ENCODE assay signal across 18 mouse cellular contexts in the genomic region with DNA sequence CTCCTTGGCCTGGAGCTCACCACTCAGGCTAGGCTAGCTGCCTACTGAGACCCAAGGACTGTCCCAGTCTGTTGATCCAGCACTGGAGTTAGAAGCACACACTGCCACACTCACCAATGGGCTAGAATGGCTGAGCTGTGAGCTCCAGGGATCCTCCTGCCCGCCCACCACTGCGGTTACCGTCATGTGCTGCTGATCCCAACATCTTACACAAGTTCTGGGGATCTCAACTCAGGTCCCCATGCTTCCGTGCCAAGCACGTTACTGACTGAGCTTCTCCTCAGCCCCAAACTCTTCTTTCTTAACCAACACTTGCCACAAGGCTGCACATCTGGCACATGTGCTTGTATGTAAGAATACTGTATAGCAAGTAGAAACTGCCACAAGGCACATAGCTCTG.
DNase-seq lines count a peak whose midpoint lies in the region; ATAC-seq and TF ChIP-seq lines count a peak whose summit lies in the region.
"Had no signal": no experiment of that assay in that cellular context is flagged by ENCODE, and none has a peak within 500 bp of the region (broad histone marks: within the 10 kb centered on the region; RNA-seq: fewer than 3 reads in every experiment).

No protein-coding gene starts in this region.

- WGBS in heart, embryonic 11.5 days (ENCODE audit: insufficient replicate concordance) = 79% methylated on average over 5 of the region's 5 CpGs
- 82% methylated on average over 5 of the region's 5 CpGs for WGBS in kidney, postnatal 0 days
- WGBS in lung, embryonic 16.5 days = 74% methylated on average over 5 of the region's 5 CpGs

- H3K9me3 ChIP-seq in heart, embryonic 11.5 days (replicated peaks; ENCODE audit: control insufficient read depth, low read length) = no peaks in the 10 kb centered on the region
- no peaks in the 10 kb centered on the region for H3K9me3 ChIP-seq in kidney, postnatal 0 days (replicated peaks; ENCODE audit: low read length)
- H3K9me3 ChIP-seq in lung, embryonic 16.5 days (ENCODE audit: control insufficient read depth, low read length) = no peaks in the 10 kb centered on the region
- H3K9me3 ChIP-seq: forebrain, embryonic 15.5 days; liver, embryonic 15.5 days; neural tube, embryonic 12.5 days; stomach, embryonic 15.5 days had no signal

- intact Hi-C loops in heart, postnatal 36 days (cut with DNase I) = loop anchor here (5.0 kb wide), 2 partner anchors 39 to 124 kb away; no protein-coding TSS in a partner anchor

- no peak overlapping the region for H3K27ac ChIP-seq in heart, embryonic 11.5 days (ENCODE audit: low read depth, low read length)
- H3K27ac ChIP-seq in kidney, postnatal 0 days = no peak overlapping the region
- no peak overlapping the region for H3K27ac ChIP-seq in lung, embryonic 16.5 days (ENCODE audit: low read length)
- H3K27ac ChIP-seq: forebrain, embryonic 15.5 days; liver, embryonic 15.5 days; neural tube, embryonic 12.5 days; stomach, embryonic 15.5 days had no signal

- peaks cover 4% of the 10 kb centered on the region; the same call in 1 of the 2 replicates for H3K4me1 ChIP-seq in heart, embryonic 11.5 days (ENCODE audit: control insufficient read depth, insufficient read depth, low read length)
- H3K4me1 ChIP-seq in kidney, postnatal 0 days (replicated peaks; ENCODE audit: insufficient read depth, low read length) = no peaks in the 10 kb centered on the region
- no peaks in the 10 kb centered on the region for H3K4me1 ChIP-seq in lung, embryonic 16.5 days (replicated peaks; ENCODE audit: control insufficient read depth, insufficient read depth, low read length)
- H3K4me1 ChIP-seq: forebrain, embryonic 15.5 days; liver, embryonic 15.5 days; neural tube, embryonic 12.5 days; stomach, embryonic 15.5 days had no signal

- H3K4me3 ChIP-seq in heart, embryonic 11.5 days (ENCODE audit: low read depth, low read length) = peak overlapping the region; percentile 11; the same call in 1 of the 2 replicates
- H3K4me3 ChIP-seq in kidney, postnatal 0 days (replicated peaks; ENCODE audit: low read depth, low read length) = 0 out of 2 replicates have a peak overlapping the region, but pooled peaks have one; percentile 21
- H3K4me3 ChIP-seq in lung, embryonic 16.5 days (ENCODE audit: low read length) = peak overlapping the region; percentile 30
- H3K4me3 ChIP-seq: forebrain, embryonic 15.5 days; liver, embryonic 15.5 days; neural tube, embryonic 12.5 days; stomach, embryonic 15.5 days had no signal

- H3K9ac ChIP-seq in heart, embryonic 11.5 days (ENCODE audit: low read depth, low read length) = no peak overlapping the region
- no peak overlapping the region for H3K9ac ChIP-seq in kidney, postnatal 0 days (ENCODE audit: low read depth, low read length)
- H3K9ac ChIP-seq in lung, embryonic 16.5 days (ENCODE audit: low read length) = 0 out of 2 replicates have a peak overlapping the region, but pooled peaks have one; percentile 6
- H3K9ac ChIP-seq: forebrain, embryonic 15.5 days; liver, embryonic 15.5 days; neural tube, embryonic 12.5 days; stomach, embryonic 15.5 days had no signal

- no peak for TF ChIP-seq CTCF in kidney, postnatal 0 days (IDR thresholded peaks at IDR 0.05; ENCODE audit: low read depth)

- no peak for ATAC-seq in heart, embryonic 11.5 days (replicated peaks; ENCODE audit: insufficient number of reproducible peaks, low FRiP score, low TSS enrichment)
- no peak for ATAC-seq in kidney, postnatal 0 days (replicated peaks; ENCODE audit: low FRiP score, low read depth)
- no peak for ATAC-seq in lung, embryonic 16.5 days (ENCODE audit: low read depth)
- ATAC-seq: forebrain, embryonic 15.5 days; hindbrain, embryonic 16.5 days; intestine, postnatal 0 days had no signal

- H3K36me3 ChIP-seq in heart, embryonic 11.5 days (ENCODE audit: control insufficient read depth, insufficient read depth, low read length) = no peaks in the 10 kb centered on the region
- H3K36me3 ChIP-seq in kidney, postnatal 0 days (ENCODE audit: insufficient read depth, low read length) = no peaks in the 10 kb centered on the region
- H3K36me3 ChIP-seq in lung, embryonic 16.5 days (ENCODE audit: control insufficient read depth, insufficient read depth, low read length) = no peaks in the 10 kb centered on the region
- H3K36me3 ChIP-seq: forebrain, embryonic 15.5 days; liver, embryonic 15.5 days; neural tube, embryonic 12.5 days; stomach, embryonic 15.5 days had no signal

- H3K4me2 ChIP-seq in heart, embryonic 11.5 days = peak overlapping the region; percentile 29
- peak overlapping the region; percentile 2 for H3K4me2 ChIP-seq in kidney, postnatal 0 days (ENCODE audit: low read length)
- peak overlapping the region; percentile 32 for H3K4me2 ChIP-seq in lung, embryonic 16.5 days (ENCODE audit: low read depth, low read length)
- H3K4me2 ChIP-seq: forebrain, embryonic 15.5 days; liver, embryonic 15.5 days; neural tube, embryonic 12.5 days; stomach, embryonic 15.5 days had no signal

- H3K27me3 ChIP-seq in heart, embryonic 11.5 days (ENCODE audit: control insufficient read depth, insufficient read depth, low read length) = no peaks in the 10 kb centered on the region
- no peaks in the 10 kb centered on the region for H3K27me3 ChIP-seq in kidney, postnatal 0 days (ENCODE audit: insufficient read depth, low read length)
- no peaks in the 10 kb centered on the region for H3K27me3 ChIP-seq in lung, embryonic 16.5 days (ENCODE audit: control insufficient read depth, insufficient read depth, low read depth, low read length)
- H3K27me3 ChIP-seq: forebrain, embryonic 15.5 days; liver, embryonic 15.5 days; neural tube, embryonic 12.5 days; stomach, embryonic 15.5 days had no signal

- no peak for DNase-seq in heart, postnatal 36 days
- DNase-seq in kidney, postnatal 0 days (ENCODE audit: low spot score) = no peak
- no peak for DNase-seq in kidney, adult 11 months
- DNase-seq in lung, postnatal 25 days (ENCODE audit: low spot score) = no peak
- DNase-seq in left cerebral cortex, adult 11 months (ENCODE audit: low spot score) = no peak
- DNase-seq: adrenal gland, postnatal 10 days; cerebellum, adult 11-12 months; cerebellum, postnatal 36 days; spleen, adult 18-20 months; thymus, adult 2 months had no signal
